Mouse (Mus musculus) kidney, postnatal 4 days (tissue): Measurements from ENCODE around the gene Pla2g2d.

Source experiments
- DNase-seq, 2 experiments: peaks; one replicate each; pipeline ENCODE4 v3.0.0; 2021; ENCODE audit warnings: mixed read lengths in 2 of 2

The Pla2g2d gene

GRCm38 (mm10) chr4:138775435-138775834 lies at the start of gene Pla2g2d:
Gene Pla2g2d (plus strand): TSS chr4:138775735.
- DNase-seq = no peak

GRCm38 (mm10) chr4:138725751-138726150 lies 49.8 kb upstream of the Pla2g2d start:
- peak; percentile 57 to 77 for DNase-seq

- peak; percentile 56 to 63 for DNase-seq
Measured at GRCm38 (mm10) chr4:138729018-138729703, 46.4 kb upstream of the Pla2g2d start.

GRCm38 (mm10) chr4:138734105-138734504 lies 41.4 kb upstream of the Pla2g2d start:
- DNase-seq = peak in 1 of 2 experiments; percentile 34

GRCm38 (mm10) chr4:138734863-138735262 lies 40.7 kb upstream of the Pla2g2d start:
- no peak for DNase-seq

- no peak for DNase-seq
Measured at GRCm38 (mm10) chr4:138737031-138737430, 38.5 kb upstream of the Pla2g2d start, which contains the start of gene Ubxn10. Gene Ubxn10 (minus strand): TSS chr4:138737167.

GRCm38 (mm10) chr4:138739136-138739851 lies 36.2 kb upstream of the Pla2g2d start:
- no peak for DNase-seq

GRCm38 (mm10) chr4:138745884-138746283 lies 29.7 kb upstream of the Pla2g2d start:
- DNase-seq = peak; percentile 72 to 79

- no peak for DNase-seq
Measured at GRCm38 (mm10) chr4:138746866-138747265, 28.7 kb upstream of the Pla2g2d start.

GRCm38 (mm10) chr4:138747851-138748250 lies 27.7 kb upstream of the Pla2g2d start:
- peak; percentile 24 to 37 for DNase-seq

GRCm38 (mm10) chr4:138748369-138749072 lies 27.0 kb upstream of the Pla2g2d start:
- DNase-seq = peak; percentile 47 to 65

GRCm38 (mm10) chr4:138752603-138753002 lies 22.9 kb upstream of the Pla2g2d start:
- DNase-seq = no peak

GRCm38 (mm10) chr4:138753608-138754007 lies 21.9 kb upstream of the Pla2g2d start:
- no peak for DNase-seq

GRCm38 (mm10) chr4:138754432-138754831 lies 21.1 kb upstream of the Pla2g2d start:
- DNase-seq = no peak

- no peak for DNase-seq
Measured at GRCm38 (mm10) chr4:138755439-138755838, 20.1 kb upstream of the Pla2g2d start.

- no peak for DNase-seq
Measured at GRCm38 (mm10) chr4:138755983-138756382, 19.6 kb upstream of the Pla2g2d start.

GRCm38 (mm10) chr4:138757416-138757815 lies 18.1 kb upstream of the Pla2g2d start, which contains the start of gene Pla2g2f:
Gene Pla2g2f (minus strand): TSS chr4:138757626.
- DNase-seq = no peak

- no peak for DNase-seq
Measured at GRCm38 (mm10) chr4:138762266-138762665, 13.3 kb upstream of the Pla2g2d start.

GRCm38 (mm10) chr4:138771970-138772369 lies 3.6 kb upstream of the Pla2g2d start:
- no peak for DNase-seq

GRCm38 (mm10) chr4:138772386-138772785 lies 3.1 kb upstream of the Pla2g2d start:
- DNase-seq = no peak

GRCm38 (mm10) chr4:138777417-138778407 lies 2.2 kb downstream of the Pla2g2d start:
- no peak for DNase-seq

- DNase-seq = no peak
Measured at GRCm38 (mm10) chr4:138780300-138780699, 4.8 kb downstream of the Pla2g2d start.
